Mouse (Mus musculus) embryo, embryonic 11 days (tissue): ENCODE results near the gene Sp6.

Experiments
- DNase-seq: peaks from one replicate; pipeline ENCODE4 v3.0.0-alpha.2; 2015

The Sp6 gene

DNA sequence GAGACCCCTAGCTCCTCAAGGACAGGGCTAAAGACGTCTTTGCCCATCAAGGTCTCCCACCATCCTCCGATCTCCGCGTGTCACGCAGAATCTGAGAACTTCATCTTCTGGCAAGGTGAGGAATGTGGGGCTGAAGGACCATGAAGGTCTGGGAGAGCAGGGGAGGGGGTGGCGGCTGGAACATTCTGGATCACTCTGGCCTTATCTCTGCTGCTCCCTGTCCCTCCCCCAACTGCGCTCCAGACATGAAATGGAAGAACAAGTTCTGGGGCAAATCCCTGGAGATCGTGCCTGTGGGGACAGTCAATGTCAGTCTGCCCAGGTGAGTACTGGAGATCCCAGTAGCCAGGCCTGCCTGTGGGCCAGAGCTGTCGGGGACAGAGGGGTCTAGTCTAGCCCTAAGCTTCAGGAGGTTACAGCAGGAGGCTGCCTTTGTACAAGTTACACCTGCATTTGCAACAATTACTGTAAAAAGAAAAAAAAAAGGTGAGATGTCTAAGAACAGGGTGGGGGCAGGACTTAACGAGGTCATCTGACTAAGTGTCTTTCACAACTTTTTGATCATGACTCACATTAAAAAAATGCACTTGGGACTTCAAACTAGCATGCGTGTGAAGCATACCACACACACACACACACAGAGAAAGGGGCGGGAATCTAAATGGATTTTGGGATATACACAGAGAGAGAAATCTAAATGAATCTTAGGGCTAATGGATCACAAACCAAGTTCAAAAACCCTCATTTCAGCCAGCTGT, 52.5 kb downstream of the Sp6 start:
- no peak for DNase-seq

DNA sequence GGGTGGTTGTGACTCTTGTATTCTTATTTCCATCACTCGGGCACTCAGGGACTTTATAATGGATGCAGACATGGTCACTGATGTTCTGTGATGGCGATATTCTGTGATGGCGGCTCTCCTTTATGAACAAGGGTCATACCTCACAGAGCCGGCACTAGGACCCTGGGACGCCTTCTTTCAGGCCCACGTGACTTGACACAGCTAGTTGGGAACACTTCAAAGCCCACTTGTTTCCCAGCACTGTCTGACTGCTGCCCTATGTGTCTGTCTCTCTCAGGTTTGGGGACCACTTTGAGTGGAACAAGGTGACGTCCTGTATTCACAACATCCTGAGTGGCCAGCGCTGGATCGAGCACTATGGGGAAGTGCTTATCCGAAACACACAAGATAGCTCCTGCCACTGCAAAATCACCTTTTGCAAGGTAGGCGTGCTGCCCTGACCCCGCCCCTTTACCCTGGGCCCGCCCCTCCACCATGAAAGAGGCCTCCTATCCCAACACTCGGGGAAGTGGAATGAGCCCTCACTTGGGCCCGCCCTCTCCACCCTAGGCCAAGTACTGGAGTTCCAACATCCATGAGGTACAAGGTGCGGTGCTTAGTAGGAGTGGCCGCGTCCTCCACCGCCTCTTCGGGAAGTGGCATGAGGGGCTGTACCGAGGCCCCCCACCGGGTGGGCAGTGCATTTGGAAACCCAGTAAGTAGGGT, 53.6 kb downstream of the Sp6 start:
- peak; percentile 17 for DNase-seq

DNA sequence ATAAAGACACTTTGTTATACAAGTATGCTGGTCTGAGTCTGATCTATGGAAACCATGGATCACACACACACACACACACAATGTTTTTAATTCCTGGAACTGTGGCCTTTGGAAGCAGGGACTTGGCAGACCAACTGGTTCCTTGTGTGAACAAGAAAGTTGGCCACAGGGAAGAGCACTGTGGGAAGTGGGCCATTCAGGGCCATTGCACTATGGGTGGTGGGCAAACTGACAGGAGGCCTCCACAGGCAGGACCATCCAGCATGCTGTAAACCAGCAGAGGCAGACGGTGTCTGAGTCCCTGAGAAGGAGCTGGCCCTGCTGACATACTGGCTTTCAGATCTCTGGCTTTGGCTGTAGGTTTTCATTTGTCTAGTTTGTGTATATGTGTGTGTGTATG, 56.1 kb downstream of the Sp6 start:
- no peak for DNase-seq

DNA sequence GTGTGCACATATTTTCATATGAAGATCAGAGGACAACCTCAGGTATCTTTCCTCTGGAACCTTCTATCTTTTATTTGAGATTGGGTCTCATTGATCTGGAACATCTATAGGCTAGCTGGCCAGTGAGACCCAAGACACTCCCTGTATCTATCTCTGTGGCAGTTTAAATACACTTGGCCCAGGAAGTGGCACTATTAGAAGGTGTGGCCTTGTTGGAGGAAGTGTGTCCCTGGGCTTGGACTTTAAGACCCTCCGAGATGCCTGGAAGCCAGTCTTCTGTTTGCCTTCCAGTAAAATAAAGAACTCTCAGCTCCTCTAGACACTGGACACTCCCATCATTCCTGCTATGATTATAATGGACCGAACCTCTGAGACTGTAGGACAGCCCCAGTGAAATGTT, 56.6 kb downstream of the Sp6 start:
- no peak for DNase-seq

DNA sequence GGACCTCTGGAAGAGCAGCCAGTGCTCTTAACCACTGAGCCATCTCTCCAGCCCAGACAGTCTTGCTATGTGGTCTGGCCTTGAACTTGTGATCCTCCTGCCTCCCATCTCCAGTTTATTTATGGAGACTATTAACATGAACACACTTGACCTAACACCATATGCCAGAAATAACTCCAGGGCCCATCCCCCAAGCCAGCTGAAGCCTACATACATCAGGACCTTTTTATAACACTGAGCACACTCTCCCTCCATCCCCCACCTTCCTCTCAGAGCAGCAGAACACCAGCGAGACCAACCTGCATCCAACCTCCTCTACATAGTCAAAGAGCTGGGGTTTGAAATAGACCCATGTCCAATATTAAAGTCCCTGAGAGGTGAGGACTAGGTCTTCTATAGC, 57.9 kb downstream of the Sp6 start:
- DNase-seq = no peak

DNA sequence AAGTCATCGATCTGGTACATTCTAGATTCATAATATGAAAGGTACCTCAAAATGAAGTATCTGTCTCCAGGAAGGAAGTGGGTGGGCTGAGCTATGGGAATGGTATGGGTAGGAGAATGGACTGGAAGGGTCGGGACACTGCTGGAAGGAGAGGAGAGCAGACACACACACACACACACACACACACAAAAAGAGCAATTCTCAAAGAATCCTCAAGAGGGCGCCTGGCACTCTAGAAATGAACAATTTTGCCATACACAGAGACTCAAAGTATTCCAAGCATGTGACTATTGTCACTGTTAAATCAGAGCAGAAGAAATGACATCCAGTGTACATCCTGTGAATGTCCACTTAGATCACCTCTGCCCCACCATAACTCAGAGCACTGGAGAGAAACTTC, 59.3 kb downstream of the Sp6 start:
- peak; percentile 75 for DNase-seq

DNA sequence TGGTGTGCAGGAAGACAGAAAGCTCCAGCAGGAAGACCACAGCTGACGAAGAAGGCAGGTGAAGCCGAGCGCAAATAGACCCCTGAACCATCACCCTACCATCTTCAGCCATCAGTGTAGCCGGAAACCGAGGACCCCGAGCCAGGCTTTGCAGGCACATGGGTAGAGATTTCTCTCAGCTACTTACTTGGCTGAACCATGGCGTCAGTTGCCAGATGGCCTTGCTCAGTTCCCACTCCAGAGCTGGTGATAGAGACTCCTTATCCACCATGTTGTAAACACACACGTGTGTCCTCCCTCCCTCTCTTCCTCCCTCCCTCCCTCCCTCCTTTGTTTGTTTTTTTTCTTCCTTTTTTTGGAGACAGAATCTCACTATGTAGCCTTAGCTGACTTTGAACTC, 61.0 kb downstream of the Sp6 start:
- DNase-seq = no peak
